Mouse (Mus musculus) ES-E14 (cell line): ENCODE results near the gene Senp8. TPM values are rescaled to one million over a fixed set of nuclear protein-coding genes. Genes with fewer than 3 reads are reported as not detected.

Experiments
- DNase-seq: peaks from one replicate; pipeline ENCODE4 v3.0.0-alpha.2; 2013; ENCODE audit warnings: low read depth, low spot score
- H3K27ac ChIP-seq: 2 replicates; pipeline ENCODE4 v1.5.1; 2012; ENCODE audit warnings: low read depth, mild to moderate bottlenecking, low read length, moderate library complexity, mixed read lengths; ENCODE audit not compliant: poor library complexity, insufficient read depth, severe bottlenecking
- H3K36me3 ChIP-seq: 2 replicates; pipeline ENCODE4 v1.6.1; 2012; ENCODE audit warnings: mild to moderate bottlenecking, low read length, moderate library complexity, mixed read lengths; ENCODE audit not compliant: control insufficient read depth, poor library complexity, insufficient read depth, severe bottlenecking
- H3K4me1 ChIP-seq, 2 experiments: fragments of 150-350 bp in 1 of 2; sonication (generic) in 1 of 2; 2 replicates each; pipeline ENCODE4 v1.6.1; 2012; ENCODE audit warnings: low read length in 2 of 2, mild to moderate bottlenecking in 1 of 2, mixed read lengths in 1 of 2; ENCODE audit not compliant: control insufficient read depth in 2 of 2, insufficient read depth in 2 of 2, poor library complexity in 1 of 2
- H3K4me3 ChIP-seq, 2 experiments: fragments of 150-350 bp in 1 of 2; sonication (generic) in 1 of 2; 2 replicates each; pipeline ENCODE4 v1.5.1; 2012; ENCODE audit warnings: low read length in 2 of 2, low read depth in 1 of 2, mild to moderate bottlenecking in 1 of 2, mixed read lengths in 1 of 2; ENCODE audit not compliant: insufficient read depth in 1 of 2, poor library complexity in 1 of 2, severe bottlenecking in 1 of 2
- H3K9ac ChIP-seq: 2 replicates; pipeline ENCODE4 v1.6.1; 2012; ENCODE audit warnings: low read depth, mild to moderate bottlenecking, low read length, mixed read lengths; ENCODE audit not compliant: poor library complexity, insufficient read depth, severe bottlenecking
- H3K9me3 ChIP-seq: fragments of 150-350 bp; sonication (generic); 2 replicates; pipeline ENCODE4 v1.6.1; 2012; ENCODE audit warnings: low read depth, mild to moderate bottlenecking, low read length; ENCODE audit not compliant: control insufficient read depth, insufficient read depth
- CHD2 ChIP-seq: IDR thresholded peaks from 2 replicates; pipeline ENCODE4 v1.6.1; 2014; ENCODE audit warnings: mild to moderate bottlenecking, low read depth, low read length, inconsistent platforms
- HCFC1 ChIP-seq: IDR thresholded peaks from 2 replicates; pipeline ENCODE4 v1.6.1; 2012; ENCODE audit warnings: low read length, inconsistent platforms, borderline replicate concordance; ENCODE audit not compliant: insufficient read depth
- MAFK ChIP-seq: IDR thresholded peaks from 2 replicates; pipeline ENCODE4 v1.6.1; 2014; ENCODE audit warnings: mild to moderate bottlenecking, low read depth, low read length, inconsistent platforms; ENCODE audit not compliant: insufficient read depth
- ZC3H11A ChIP-seq: IDR thresholded peaks from 2 replicates; pipeline ENCODE4 v1.6.1; 2012; ENCODE audit warnings: low read depth, mild to moderate bottlenecking, inconsistent platforms, low read length, borderline replicate concordance
- ZNF384 ChIP-seq: IDR thresholded peaks from 2 replicates; pipeline ENCODE4 v1.6.1; 2012; ENCODE audit warnings: low read depth, low read length, inconsistent platforms
- in situ Hi-C, 2 experiments: fragments of 600-800 bp; cut with MboI; formaldehyde crosslinking; loops; one replicate each; pipeline ENCODE4 v1.15.1; 2025; ENCODE audit warnings: low sequenced_read_pairs in 2 of 2, inconsistent platforms in 1 of 2; ENCODE audit not compliant: unreplicated experiment in 2 of 2
- total RNA-seq: library from RNA; depleted of rRNA; stranded (reverse); fragments of 300-350 nt; gene quantifications from 2 replicates; pipeline ENCODE4 v1.2.3, GENCODE M21; 2012

Gene Senp8
- total RNA-seq, 1 experiment, result 5.0 TPM

GRCm38 (mm10) chr9:59723096-59723657, 27.3 kb downstream of the Senp8 start:
- peak; percentile 87 for DNase-seq
- Histone ChIP-seq H3K9ac (peak overlapping the region; percentile 33; the same call in 1 of the 2 replicates), H3K36me3 (no peaks in the 10 kb centered on the region), H3K27ac (no peak overlapping the region), H3K9me3 (no peaks in the 10 kb centered on the region), H3K4me3 (peak overlapping the region; percentile 16 to 49; a peak in 1 of 4 replicates), H3K4me1 (peaks cover 0 to 6% of the 10 kb centered on the region in 2 experiments; a peak in 1 of 4 replicates)
- no peak for TF ChIP-seq HCFC1
- TF ChIP-seq ZC3H11A, result peak; percentile 76; the same call in 1 of the 2 replicates
- in situ Hi-C loops, result loop anchor here in 1 of 2 experiments (10.0 kb wide), 1 partner anchor 262 kb away; no protein-coding TSS in a partner anchor

DNA sequence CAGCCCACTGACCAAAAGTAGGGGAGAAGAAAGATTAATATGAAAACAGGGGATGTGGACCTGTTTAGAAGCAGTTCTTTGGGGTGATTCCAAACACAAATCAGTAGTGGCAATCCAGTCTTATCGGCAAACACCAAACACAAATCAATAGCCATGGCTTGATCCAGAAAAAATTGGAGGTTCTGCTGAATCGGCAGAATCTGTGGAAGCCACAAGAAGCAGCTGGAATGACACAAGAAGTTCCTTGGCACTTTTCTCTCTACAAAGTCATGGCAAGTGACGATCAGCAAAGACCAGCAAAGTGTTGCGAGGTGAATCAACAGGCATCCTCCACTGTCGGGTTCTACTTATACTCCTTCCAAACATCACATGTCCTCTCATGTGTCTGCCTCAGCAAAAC, 29.4 kb downstream of the Senp8 start:
- Histone ChIP-seq H3K9me3 (no peaks in the 10 kb centered on the region), H3K9ac (no peak overlapping the region), H3K36me3 (no peaks in the 10 kb centered on the region), H3K4me3 (no peak overlapping the region), H3K4me1 (peaks cover 0 to 6% of the 10 kb centered on the region in 2 experiments; a peak in 1 of 4 replicates), H3K27ac (no peak overlapping the region)
- in situ Hi-C loops, result loop anchor here in 1 of 2 experiments (10.0 kb wide), 1 partner anchor 264 kb away; no protein-coding TSS in a partner anchor
- no peak for DNase-seq
- peak; percentile 78; the same call in 1 of the 2 replicates for TF ChIP-seq MAFK
- no peak for TF ChIP-seq ZNF384
- no peak for TF ChIP-seq CHD2

DNA sequence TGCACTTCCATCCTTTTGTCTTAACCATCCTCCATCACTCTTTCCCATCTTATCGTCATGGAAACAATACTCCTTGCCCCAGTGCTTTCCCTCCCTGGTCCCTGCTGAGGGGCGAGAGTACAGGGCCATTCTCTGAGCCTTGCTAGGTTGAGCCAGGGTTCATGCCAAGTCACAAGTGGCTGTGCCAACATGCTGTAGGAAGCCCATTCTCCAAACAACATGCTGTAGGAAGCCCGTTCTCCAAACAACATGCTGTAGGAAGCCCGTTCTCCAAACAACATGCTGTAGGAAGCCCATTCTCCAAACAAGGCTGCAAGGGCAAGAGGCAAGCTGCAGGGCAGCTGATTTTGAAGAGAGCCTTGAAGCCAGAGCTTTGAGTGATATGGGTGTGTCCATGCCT, 32.3 kb downstream of the Senp8 start:
- no peaks in the 10 kb centered on the region for H3K36me3 ChIP-seq
- no peak overlapping the region for H3K4me3 ChIP-seq
- H3K9ac ChIP-seq, result no peak overlapping the region
- in situ Hi-C loops, result no loop called here
- DNase-seq, result no peak
- TF ChIP-seq MAFK (no peak), HCFC1 (no peak), ZC3H11A (no peak), ZNF384 (no peak), CHD2 (no peak)
- H3K27ac ChIP-seq, result no peak overlapping the region
- no peaks in the 10 kb centered on the region for H3K9me3 ChIP-seq
- H3K4me1 ChIP-seq, result 0 out of 4 replicates have a peak, but pooled peaks cover 0 to under 1% of the 10 kb centered on the region in 2 experiments

DNA sequence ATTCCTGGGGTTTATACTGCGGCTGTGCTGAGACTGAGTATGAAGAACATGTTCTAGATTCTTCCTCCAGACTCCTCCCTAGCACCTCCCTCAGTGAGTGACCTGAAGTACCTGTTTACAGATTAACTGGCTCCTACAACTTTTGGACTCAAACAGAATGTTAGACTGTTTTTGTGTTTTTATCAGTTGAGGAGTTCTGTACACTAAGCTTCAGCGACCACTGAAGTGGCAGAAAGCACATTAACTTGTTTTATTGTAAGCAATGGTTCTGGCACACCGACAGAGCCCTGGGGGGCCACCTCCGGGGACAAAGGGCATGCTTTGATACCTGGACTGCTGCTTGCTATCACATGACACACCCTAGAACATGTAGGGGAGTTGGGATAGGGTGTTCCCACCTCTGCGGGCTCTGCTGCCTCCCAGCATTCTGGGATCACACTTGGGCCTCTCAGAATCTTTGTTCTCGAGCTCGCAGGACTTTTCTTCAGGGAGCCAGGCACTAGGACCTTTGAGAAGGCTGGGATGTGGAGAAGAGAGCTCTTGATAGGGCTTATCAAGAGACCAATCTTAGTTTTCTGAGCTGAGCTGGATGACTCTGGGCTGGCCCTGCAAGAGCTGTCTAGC, 34.1 kb downstream of the Senp8 start:
- TF ChIP-seq ZC3H11A, result no peak
- TF ChIP-seq MAFK, result no peak
- TF ChIP-seq ZNF384, result no peak
- no peak for TF ChIP-seq HCFC1
- in situ Hi-C loops, result no loop called here

More for the DNA sequence above, 34.1 kb downstream of the Senp8 start:
- Histone ChIP-seq H3K36me3 (no peaks in the 10 kb centered on the region), H3K4me1 (no peaks in the 10 kb centered on the region), H3K9me3 (no peaks in the 10 kb centered on the region), H3K9ac (no peak overlapping the region), H3K4me3 (no peak overlapping the region), H3K27ac (no peak overlapping the region)
- DNase-seq, result no peak
